Mouse (Mus musculus) heart, adult 8-10 months (tissue): ENCODE results near the gene Prpsap2. TPM values are rescaled to one million over a fixed set of nuclear protein-coding genes. Genes with fewer than 3 reads are reported as not detected.
"Not testable (repeated sequence)": the region's sequence is repeated elsewhere in the genome, so short reads cannot be mapped to it uniquely, and the experiment has no call there.

ENCODE experiments used
- DNase-seq: peaks from one replicate; pipeline ENCODE4 v3.0.0; 2022; ENCODE audit warnings: low spot score
- total RNA-seq, 4 experiments: library from RNA; stranded (reverse); gene quantifications; 2 replicates each; pipeline ENCODE4 v1.2.4; 2022

The Prpsap2 gene
- 10 to 100 TPM in 1 of 4 experiments, 1 to 10 TPM in 3; 6.2 to 10.0 (median 8.5) TPM for total RNA-seq

- DNase-seq = peak; percentile 98
Measured at GRCm38 (mm10) chr11:61761584-61762407, at the start of gene Prpsap2. Gene Prpsap2 (minus strand): TSS chr11:61762088.

- no peak for DNase-seq
Measured at GRCm38 (mm10) chr11:61809793-61810192, 47.9 kb upstream of the Prpsap2 start.

GRCm38 (mm10) chr11:61808551-61809117, 46.7 kb upstream of the Prpsap2 start:
- no peak for DNase-seq

- peak; percentile 24 for DNase-seq
Measured at GRCm38 (mm10) chr11:61793441-61793840, 31.6 kb upstream of the Prpsap2 start.

- DNase-seq = no peak
Measured at GRCm38 (mm10) chr11:61788550-61788949, 26.7 kb upstream of the Prpsap2 start.

GRCm38 (mm10) chr11:61782526-61782925, 20.6 kb upstream of the Prpsap2 start:
- DNase-seq = not testable (repeated sequence)

GRCm38 (mm10) chr11:61774551-61775149, 12.8 kb upstream of the Prpsap2 start:
- no peak for DNase-seq

GRCm38 (mm10) chr11:61760518-61760917, 1.4 kb downstream of the Prpsap2 start:
- DNase-seq = no peak

GRCm38 (mm10) chr11:61757151-61757550, 4.7 kb downstream of the Prpsap2 start:
- DNase-seq = no peak

GRCm38 (mm10) chr11:61751612-61752011, 10.3 kb downstream of the Prpsap2 start:
- DNase-seq = no peak

GRCm38 (mm10) chr11:61747161-61747560, 14.7 kb downstream of the Prpsap2 start:
- DNase-seq = no peak

- no peak for DNase-seq
Measured at GRCm38 (mm10) chr11:61745781-61746180, 16.1 kb downstream of the Prpsap2 start.

GRCm38 (mm10) chr11:61744460-61744859, 17.4 kb downstream of the Prpsap2 start:
- no peak for DNase-seq

GRCm38 (mm10) chr11:61743768-61744167, 18.1 kb downstream of the Prpsap2 start:
- no peak for DNase-seq

- DNase-seq = no peak
Measured at GRCm38 (mm10) chr11:61740500-61740899, 21.4 kb downstream of the Prpsap2 start.

GRCm38 (mm10) chr11:61737290-61737689, 24.6 kb downstream of the Prpsap2 start:
- DNase-seq = no peak

GRCm38 (mm10) chr11:61732672-61733071, 29.2 kb downstream of the Prpsap2 start:
- no peak for DNase-seq

GRCm38 (mm10) chr11:61728037-61728436, 33.9 kb downstream of the Prpsap2 start:
- peak; percentile 51 for DNase-seq

- DNase-seq = no peak
Measured at GRCm38 (mm10) chr11:61722077-61722476, 39.8 kb downstream of the Prpsap2 start.

- DNase-seq = no peak
Measured at GRCm38 (mm10) chr11:61720636-61721035, 41.3 kb downstream of the Prpsap2 start, which contains the start of gene Slc5a10. Gene Slc5a10 (minus strand): TSS chr11:61720826.

- no peak for DNase-seq
Measured at GRCm38 (mm10) chr11:61719826-61720225, 42.1 kb downstream of the Prpsap2 start.

GRCm38 (mm10) chr11:61719387-61719786, 42.5 kb downstream of the Prpsap2 start:
- no peak for DNase-seq

GRCm38 (mm10) chr11:61717990-61718389, 43.9 kb downstream of the Prpsap2 start:
- DNase-seq = no peak
